Mouse (Mus musculus) olfactory bulb, adult 2 months (tissue): ENCODE measurements around the gene Prcc. TPM values are rescaled to one million over a fixed set of nuclear protein-coding genes. Genes with fewer than 3 reads are reported as not detected.
"Not testable (repeated sequence)": the region's sequence is repeated elsewhere in the genome, so short reads cannot be mapped to it uniquely, and the experiment has no call there.

Source experiments
- H3K27ac ChIP-seq: fragments of 200-500 bp; 2 replicates; pipeline ENCODE4 v1.5.1; 2012; ENCODE audit warnings: low read depth, low read length; ENCODE audit not compliant: insufficient read depth
- H3K4me1 ChIP-seq: fragments of 200-500 bp; 2 replicates; pipeline ENCODE4 v1.6.1; 2012; ENCODE audit warnings: low read length; ENCODE audit not compliant: control insufficient read depth, insufficient read depth
- H3K4me3 ChIP-seq: fragments of 200-500 bp; 2 replicates; pipeline ENCODE4 v1.5.1; 2012; ENCODE audit warnings: mild to moderate bottlenecking, low read depth, low read length, moderate library complexity; ENCODE audit not compliant: insufficient read depth
- CTCF ChIP-seq: fragments of 200-500 bp; IDR thresholded peaks from 2 replicates; pipeline ENCODE4 v1.5.1; 2012; ENCODE audit warnings: low read depth, mild to moderate bottlenecking, low read length, moderate library complexity; ENCODE audit not compliant: insufficient read depth
- POLR2A ChIP-seq: fragments of 200-500 bp; IDR thresholded peaks from 2 replicates; pipeline ENCODE4 v1.6.1; 2012; ENCODE audit warnings: mild to moderate bottlenecking, low read depth, low read length, moderate library complexity; ENCODE audit not compliant: insufficient read depth
- WGBS: fragments of 180-500 bp; shearing (Covaris S2); methylation state at CpG from one replicate; pipeline ENCODE4 v1.1.7; 2018; 5-methylcytosine and 5-hydroxymethylcytosine counted together
- polyA plus RNA-seq: library from polyadenylated mRNA; stranded (reverse); fragments of >200 nt; gene quantifications from 2 replicates; pipeline ENCODE4 v1.2.4, GENCODE M21; 2012; ENCODE audit warnings: low replicate concordance; ENCODE audit not compliant: missing spikeins, insufficient read depth, insufficient read length

The Prcc gene
- polyA plus RNA-seq, 1 experiment, result not detected

DNA sequence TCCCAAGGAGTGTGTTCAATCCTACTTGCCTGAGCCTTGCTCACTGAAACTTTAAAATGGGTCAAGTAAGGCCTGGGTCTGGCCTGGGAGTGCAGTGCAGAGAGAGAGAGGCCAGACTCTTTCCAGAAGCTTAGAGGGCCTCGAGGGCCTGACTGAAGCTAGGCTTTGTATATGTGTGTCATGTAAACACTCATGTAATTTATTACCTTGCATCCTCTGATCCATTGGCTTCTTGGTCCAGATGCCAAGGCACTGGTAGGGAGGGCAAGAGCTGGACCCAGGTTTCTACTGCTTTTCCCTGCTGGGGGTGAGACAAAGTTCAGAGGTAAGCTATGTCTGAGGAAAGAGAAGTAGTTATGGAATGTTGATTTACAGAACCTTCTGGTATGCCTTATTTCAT, 22.5 kb upstream of the Prcc start:
- Histone ChIP-seq H3K4me1 (peaks cover 23% of the 10 kb centered on the region), H3K27ac (no peak overlapping the region), H3K4me3 (peak overlapping the region; percentile 99)
- 5% methylated on average over 1 of the region's 1 CpGs for WGBS
- TF ChIP-seq CTCF (no peak), POLR2A (no peak)

GRCm38 (mm10) chr3:87906981-87907857, 21.8 kb upstream of the Prcc start:
- TF ChIP-seq POLR2A (no peak), CTCF (no peak)
- H3K27ac ChIP-seq, result peak overlapping the region; percentile 89
- H3K4me3 ChIP-seq, result peak overlapping the region; percentile 99
- peaks cover 23% of the 10 kb centered on the region for H3K4me1 ChIP-seq
- under 1% methylated on average over 27 of the region's 27 CpGs for WGBS

DNA sequence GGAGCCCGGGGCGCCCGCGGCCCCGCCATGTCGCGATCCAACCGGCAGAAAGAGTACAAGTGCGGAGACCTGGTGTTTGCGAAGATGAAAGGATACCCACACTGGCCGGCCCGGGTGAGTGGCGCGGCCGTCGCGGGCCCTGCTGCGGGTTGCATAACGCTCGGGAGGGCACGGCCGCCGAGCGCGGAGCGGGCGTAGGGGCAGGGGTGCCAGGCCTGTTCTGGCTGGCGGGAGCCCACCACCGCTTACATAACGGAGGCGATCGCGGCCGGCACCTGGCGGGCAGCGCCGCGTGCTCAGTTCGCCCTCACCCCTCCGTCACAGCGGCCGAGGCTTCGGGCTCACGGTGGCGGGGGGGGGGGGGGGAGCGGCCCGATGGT, 21.2 kb upstream of the Prcc start:
- peak overlapping the region; percentile 99 for H3K4me3 ChIP-seq
- H3K27ac ChIP-seq, result peak overlapping the region; percentile 89
- 1% methylated on average over 46 of the region's 47 CpGs for WGBS
- TF ChIP-seq CTCF, result no peak
- no peak for TF ChIP-seq POLR2A
- peaks cover 23% of the 10 kb centered on the region for H3K4me1 ChIP-seq

GRCm38 (mm10) chr3:87905880-87906485, 20.6 kb upstream of the Prcc start, which contains the start of gene Hdgf:
Hdgf (plus strand) TSS chr3:87906321.
- WGBS, result under 1% methylated on average over 57 of the region's 57 CpGs
- peak within 1 kb of the TSS; percentile 89 for H3K27ac ChIP-seq
- TF ChIP-seq POLR2A, result peak; percentile 32; the same call in 1 of the 2 replicates
- TF ChIP-seq CTCF, result no peak

DNA sequence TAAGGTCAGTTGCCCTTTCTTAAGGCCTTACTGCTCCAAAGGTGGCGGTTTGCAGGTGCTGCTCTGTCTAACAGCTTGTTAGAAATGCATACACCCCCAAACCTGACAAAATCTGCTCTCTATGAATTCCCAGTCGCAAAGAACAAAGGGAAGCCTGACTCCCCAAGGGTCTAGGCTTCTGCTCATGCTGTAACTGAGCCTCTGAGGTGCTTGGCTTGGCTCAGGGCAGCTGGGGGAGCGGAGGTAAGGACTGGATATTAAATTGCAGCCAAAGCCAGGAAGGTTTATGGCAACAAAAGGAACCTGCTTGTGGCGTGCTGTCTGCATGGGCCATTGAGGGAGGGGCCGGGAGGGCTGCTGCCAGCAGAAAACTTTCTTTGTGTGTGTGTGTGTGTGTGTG, 18.4 kb upstream of the Prcc start:
- WGBS, result 49% methylated on average over 5 of the region's 5 CpGs
- Histone ChIP-seq H3K4me3 (no peak overlapping the region), H3K4me1 (peaks cover 6% of the 10 kb centered on the region), H3K27ac (no peak overlapping the region)
- TF ChIP-seq POLR2A (no peak), CTCF (no peak)

More at GRCm38 (mm10) chr3:87905880-87906485, 20.6 kb upstream of the Prcc start, which contains the start of gene Hdgf:
- Histone ChIP-seq H3K4me1 (peaks cover 20% of the 10 kb centered on the region), H3K4me3 (peak within 1 kb of the TSS; percentile 99)

GRCm38 (mm10) chr3:87901959-87902358, 16.6 kb upstream of the Prcc start:
- not testable (repeated sequence) for H3K27ac ChIP-seq, H3K4me3 ChIP-seq, H3K4me1 ChIP-seq
- WGBS, result 81% methylated on average over 6 of the region's 6 CpGs

GRCm38 (mm10) chr3:87901036-87901624, 15.7 kb upstream of the Prcc start:
- TF ChIP-seq CTCF (no peak), POLR2A (no peak)
- H3K4me1 ChIP-seq, result no peaks in the 10 kb centered on the region
- WGBS, result 74% methylated on average over 1 of the region's 1 CpGs

DNA sequence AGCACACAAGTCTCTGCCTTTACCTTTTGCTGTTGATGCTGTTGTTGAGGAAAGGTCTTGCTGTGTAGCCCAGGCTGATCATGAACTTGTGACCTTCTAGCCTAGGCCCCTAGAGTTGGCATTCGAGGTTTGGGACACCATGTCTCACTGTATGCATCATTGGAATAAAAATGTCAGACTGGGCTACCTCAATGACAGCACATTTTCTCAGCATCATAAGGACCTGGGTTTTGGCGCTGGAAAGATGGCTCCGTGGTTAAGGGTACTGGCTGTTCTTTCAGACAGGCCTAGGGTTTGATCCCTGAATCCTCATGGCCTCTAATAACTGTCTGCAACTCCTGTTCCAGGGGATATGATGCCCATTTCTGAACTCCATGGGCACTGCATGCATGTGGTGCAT, 14.4 kb upstream of the Prcc start:
- Histone ChIP-seq H3K4me1 (no peaks in the 10 kb centered on the region), H3K4me3 (no peak overlapping the region), H3K27ac (no peak overlapping the region)
- TF ChIP-seq CTCF (no peak), POLR2A (no peak)
- WGBS, result 69% methylated on average over 3 of the region's 3 CpGs

More at GRCm38 (mm10) chr3:87901036-87901624, 15.7 kb upstream of the Prcc start:
- Histone ChIP-seq H3K27ac (no peak overlapping the region), H3K4me3 (no peak overlapping the region)

DNA sequence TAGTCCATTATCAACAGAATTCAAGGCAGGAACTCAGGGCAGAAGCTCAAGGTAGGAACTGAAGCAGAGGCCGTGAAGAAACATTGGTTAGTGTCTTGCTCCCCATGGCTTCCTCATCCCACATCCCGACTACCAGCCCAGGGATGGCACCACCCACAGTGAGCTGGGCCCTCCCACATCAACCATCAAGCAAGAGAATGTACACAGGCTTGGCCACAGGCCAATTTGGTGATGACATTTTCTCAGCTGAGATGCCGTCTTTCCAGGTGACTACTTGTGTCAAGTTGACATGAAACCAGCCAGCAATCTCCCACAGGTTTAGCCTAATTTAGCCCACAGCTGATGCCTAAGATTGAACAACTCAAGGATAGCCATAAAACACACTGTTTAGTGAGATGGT, 13.9 kb upstream of the Prcc start:
- Histone ChIP-seq H3K4me3 (no peak overlapping the region), H3K4me1 (no peaks in the 10 kb centered on the region), H3K27ac (no peak overlapping the region)
- TF ChIP-seq POLR2A (no peak), CTCF (no peak)
- WGBS, result 70% methylated on average over 3 of the region's 3 CpGs
